Mouse (Mus musculus) megakaryocyte-erythroid progenitor cell, adult 5-6 weeks (primary cell): Measurements from ENCODE around the gene Glrx5. TPM values are rescaled to one million over a fixed set of nuclear protein-coding genes. Genes with fewer than 3 reads are reported as not detected.

ENCODE experiments used
- ATAC-seq: replicated peaks from 2 replicates; pipeline ENCODE4 v1.8.0; 2016; ENCODE audit warnings: mild to moderate bottlenecking, inconsistent platforms; ENCODE audit not compliant: severe bottlenecking, poor library complexity, low FRiP score, low TSS enrichment
- total RNA-seq, 2 experiments: library from RNA; stranded (forward) in 1 of 2; stranded (reverse) in 1 of 2; fragments of 200-1000, 215-1000 nt in 1 of 2; fragments of >200 nt in 1 of 2; fragmentation: Nextera tagmentation in 1 of 2; gene quantifications; 2 replicates each; pipeline ENCODE4 v1.2.3; 2014 to 2017

The Glrx5 gene
- total RNA-seq, 2 experiments from 2014 or later, result 86.9 to 193 TPM

- peak; percentile 55 for ATAC-seq
Measured at GRCm38 (mm10) chr12:105025271-105025946, 7.1 kb upstream of the Glrx5 start.

- peak; percentile 23; the same call in 1 of the 2 replicates for ATAC-seq
Measured at GRCm38 (mm10) chr12:105025947-105026586, 6.4 kb upstream of the Glrx5 start.

GRCm38 (mm10) chr12:105027323-105027991, 5.0 kb upstream of the Glrx5 start:
- ATAC-seq, result peak; percentile 36

- ATAC-seq, result no peak
Measured at GRCm38 (mm10) chr12:105029890-105030289, 2.6 kb upstream of the Glrx5 start.

GRCm38 (mm10) chr12:105031081-105032058, 1.1 kb upstream of the Glrx5 start:
- peak; percentile 13 for ATAC-seq

- ATAC-seq, result no peak
Measured at GRCm38 (mm10) chr12:105032832-105033775, 616 bp downstream of the Glrx5 start.

GRCm38 (mm10) chr12:105034130-105034769, 1.8 kb downstream of the Glrx5 start:
- ATAC-seq, result peak; percentile 56

GRCm38 (mm10) chr12:105038211-105038610, 5.7 kb downstream of the Glrx5 start:
- ATAC-seq, result no peak

GRCm38 (mm10) chr12:105038918-105039317, 6.4 kb downstream of the Glrx5 start:
- ATAC-seq, result peak; percentile 71

- ATAC-seq, result peak; percentile 42
Measured at GRCm38 (mm10) chr12:105039578-105040289, 7.2 kb downstream of the Glrx5 start.

GRCm38 (mm10) chr12:105040950-105041349, 8.5 kb downstream of the Glrx5 start:
- peak; percentile 76 for ATAC-seq

GRCm38 (mm10) chr12:105043081-105043480, 10.6 kb downstream of the Glrx5 start:
- ATAC-seq, result no peak

- no peak for ATAC-seq
Measured at GRCm38 (mm10) chr12:105044775-105045174, 12.3 kb downstream of the Glrx5 start.

- ATAC-seq, result 0 out of 2 replicates have a peak, but pooled peaks have one; percentile 12
Measured at GRCm38 (mm10) chr12:105048301-105048863, 15.9 kb downstream of the Glrx5 start.

- no peak for ATAC-seq
Measured at GRCm38 (mm10) chr12:105049813-105050212, 17.3 kb downstream of the Glrx5 start.

- peak; percentile 60 for ATAC-seq
Measured at GRCm38 (mm10) chr12:105050898-105051297, 18.4 kb downstream of the Glrx5 start.

- ATAC-seq, result no peak
Measured at GRCm38 (mm10) chr12:105054041-105054440, 21.6 kb downstream of the Glrx5 start.
